Mouse (Mus musculus): ENCODE results near the gene Zbtb11.

Gene Zbtb11

GRCm38 (mm10) chr16:56055911-56056310 lies 82.2 kb downstream of the Zbtb11 start:
- no peak for DNase-seq

GRCm38 (mm10) chr16:56056944-56057590 lies 83.4 kb downstream of the Zbtb11 start:
- DNase-seq: no peak

- no peak for DNase-seq
These were observed 84.5 kb downstream of the Zbtb11 start for GRCm38 (mm10) chr16:56058151-56058550.

All from retina, postnatal 1 day (tissue).